Mouse (Mus musculus) gastrocnemius, postnatal 36 days (tissue): ENCODE measurements around the gene AI413582. TPM values are rescaled to one million over a fixed set of nuclear protein-coding genes. Genes with fewer than 3 reads are reported as not detected.

Experiments
- DNase-seq, 2 experiments: peaks; one replicate each; pipeline ENCODE4 v3.0.0; 2022
- intact Hi-C: fragments of 180-260 bp; cut with DNase I; formaldehyde crosslinking; loops from one replicate; pipeline ENCODE4 v1.15.1; 2025
- total RNA-seq, 2 experiments: library from RNA; stranded (reverse); gene quantifications; 2 replicates each; pipeline ENCODE4 v1.2.3; 2021

Gene AI413582
- total RNA-seq, 2 experiments from 2014 or later: 2.7 to 2.8 TPM

- intact Hi-C loops: no loop called here
Observed at GRCm38 (mm10) chr17:27556315-27557011, 9.1 kb downstream of the AI413582 start, which contains the start of gene Hmga1. Hmga1 (plus strand) TSS chr17:27556497.

GRCm38 (mm10) chr17:27555512-27556172, 9.9 kb downstream of the AI413582 start:
- peak in 1 of 2 experiments; percentile 40 for DNase-seq
- intact Hi-C loops: no loop called here

More at GRCm38 (mm10) chr17:27556315-27557011, 9.1 kb downstream of the AI413582 start, which contains the start of gene Hmga1:
- DNase-seq: peak; percentile 79

- DNase-seq: no peak
Observed at GRCm38 (mm10) chr17:27555075-27555511, 10.5 kb downstream of the AI413582 start.

GRCm38 (mm10) chr17:27554062-27554960, 11.2 kb downstream of the AI413582 start:
- no peak for DNase-seq
- intact Hi-C loops: no loop called here

More at GRCm38 (mm10) chr17:27555075-27555511, 10.5 kb downstream of the AI413582 start:
- intact Hi-C loops: no loop called here

- intact Hi-C loops: no loop called here
- no peak for DNase-seq
Observed at GRCm38 (mm10) chr17:27552215-27553201, 13.0 kb downstream of the AI413582 start.

- DNase-seq: no peak
- intact Hi-C loops: no loop called here
Observed at GRCm38 (mm10) chr17:27551393-27551940, 14.1 kb downstream of the AI413582 start.

- no peak for DNase-seq
- intact Hi-C loops: no loop called here
Observed at GRCm38 (mm10) chr17:27549234-27549633, 16.3 kb downstream of the AI413582 start.

- intact Hi-C loops: no loop called here
- DNase-seq: peak; percentile 39 to 40
Observed at GRCm38 (mm10) chr17:27547253-27547868, 18.2 kb downstream of the AI413582 start.

- no peak for DNase-seq
- intact Hi-C loops: no loop called here
Observed at GRCm38 (mm10) chr17:27546574-27547085, 18.9 kb downstream of the AI413582 start.

GRCm38 (mm10) chr17:27545991-27546390, 19.6 kb downstream of the AI413582 start:
- intact Hi-C loops: no loop called here
- DNase-seq: no peak

GRCm38 (mm10) chr17:27544551-27544950, 21.0 kb downstream of the AI413582 start:
- intact Hi-C loops: no loop called here
- no peak for DNase-seq

- DNase-seq: no peak
- intact Hi-C loops: no loop called here
Observed at GRCm38 (mm10) chr17:27541984-27542383, 23.6 kb downstream of the AI413582 start.

- intact Hi-C loops: no loop called here
- no peak for DNase-seq
Observed at GRCm38 (mm10) chr17:27541261-27541660, 24.3 kb downstream of the AI413582 start.

GRCm38 (mm10) chr17:27534718-27535117, 30.8 kb downstream of the AI413582 start:
- intact Hi-C loops: loop anchor here (2.0 to 5.0 kb wide), 2 partner anchors 102 to 223 kb away; partner anchors contain the start of gene Rps10
- DNase-seq: peak; percentile 78 to 88

GRCm38 (mm10) chr17:27533354-27533753, 32.2 kb downstream of the AI413582 start:
- no peak for DNase-seq
- intact Hi-C loops: no loop called here

- intact Hi-C loops: no loop called here
- no peak for DNase-seq
Observed at GRCm38 (mm10) chr17:27532095-27532494, 33.5 kb downstream of the AI413582 start.

GRCm38 (mm10) chr17:27528767-27529166, 36.8 kb downstream of the AI413582 start:
- no peak for DNase-seq
- intact Hi-C loops: no loop called here

- intact Hi-C loops: no loop called here
- DNase-seq: no peak
Observed at GRCm38 (mm10) chr17:27528030-27528429, 37.5 kb downstream of the AI413582 start.
